Mouse (Mus musculus) midbrain, embryonic 11.5 days (tissue): ENCODE results near the gene Aox3. TPM values are rescaled to one million over a fixed set of nuclear protein-coding genes. Genes with fewer than 3 reads are reported as not detected.

Experiments
- ATAC-seq: fragments of 200-750 bp; cut with Nextera tagmentation; 2 replicates; pipeline ENCODE4 v1.8.0; 2017; ENCODE audit warnings: moderate TSS enrichment, moderate library complexity; ENCODE audit not compliant: low FRiP score
- DNase-seq: peaks from one replicate; pipeline ENCODE4 v3.0.0; 2015; ENCODE audit warnings: low spot score; ENCODE audit errors: missing footprints
- H3K27ac ChIP-seq: fragments of 300-500 bp; sonication (generic); 2 replicates; pipeline ENCODE4 v1.5.1; 2014; ENCODE audit warnings: low read depth, low read length
- H3K27me3 ChIP-seq: fragments of 300-500 bp; sonication (generic); 2 replicates; pipeline ENCODE4 v1.6.1; 2014; ENCODE audit warnings: mild to moderate bottlenecking, low read length, moderate library complexity, mixed read lengths; ENCODE audit not compliant: control insufficient read depth, insufficient read depth
- H3K36me3 ChIP-seq: fragments of 300-500 bp; sonication (generic); 2 replicates; pipeline ENCODE4 v1.6.1; 2014; ENCODE audit warnings: mild to moderate bottlenecking, low read length, moderate library complexity, mixed read lengths; ENCODE audit not compliant: control insufficient read depth, insufficient read depth
- H3K4me1 ChIP-seq: fragments of 300-500 bp; sonication (generic); 2 replicates; pipeline ENCODE4 v1.6.1; 2014; ENCODE audit warnings: low read length; ENCODE audit not compliant: control insufficient read depth, insufficient read depth
- H3K4me2 ChIP-seq: fragments of 300-500 bp; sonication (generic); 2 replicates; pipeline ENCODE4 v1.6.1; 2014; ENCODE audit warnings: mild to moderate bottlenecking, moderate library complexity
- H3K4me3 ChIP-seq: fragments of 300-500 bp; sonication (generic); 2 replicates; pipeline ENCODE4 v1.5.1; 2014; ENCODE audit warnings: low read depth, low read length
- H3K9ac ChIP-seq: fragments of 300-500 bp; sonication (generic); 2 replicates; pipeline ENCODE4 v1.6.1; 2014; ENCODE audit warnings: low read length
- H3K9me3 ChIP-seq: fragments of 300-500 bp; sonication (generic); 2 replicates; pipeline ENCODE4 v1.6.1; 2016; ENCODE audit warnings: low read length; ENCODE audit not compliant: control insufficient read depth
- WGBS: fragments of 180-500 bp; shearing (Covaris S2); extraction: QIAGEN DNeasy Blood & Tissue Kit; methylation state at CpG from one replicate; pipeline ENCODE4 v1.1.7; 2014; 5-methylcytosine and 5-hydroxymethylcytosine counted together
- polyA plus RNA-seq: library from polyadenylated mRNA; unstranded; fragments of >200 nt; fragmentation: Nextera tagmentation; extraction: Ambion mirVana; gene quantifications from 2 replicates; pipeline ENCODE4 v1.2.1, GENCODE M21; 2014

The Aox3 gene
- polyA plus RNA-seq, 1 experiment from 2014 or later: 0.07 TPM

GRCm38 (mm10) chr1:58228086-58228485 is 115.2 kb downstream of the Aox3 start:
- no peak overlapping the region for H3K9ac ChIP-seq
- H3K9me3 ChIP-seq: no peaks in the 10 kb centered on the region
- H3K4me2 ChIP-seq: no peak overlapping the region
- DNase-seq (no peak), ATAC-seq (no peak)
- no peaks in the 10 kb centered on the region for H3K4me1 ChIP-seq
- H3K27me3 ChIP-seq: no peaks in the 10 kb centered on the region
- no peak overlapping the region for H3K4me3 ChIP-seq
- 67% methylated on average over 6 of the region's 6 CpGs for WGBS
- no peak overlapping the region for H3K27ac ChIP-seq
- H3K36me3 ChIP-seq: no peaks in the 10 kb centered on the region

- ATAC-seq (no peak), DNase-seq (no peak)
- Histone ChIP-seq H3K36me3 (no peaks in the 10 kb centered on the region), H3K9me3 (no peaks in the 10 kb centered on the region), H3K4me3 (no peak overlapping the region), H3K9ac (no peak overlapping the region), H3K4me2 (no peak overlapping the region), H3K27me3 (no peaks in the 10 kb centered on the region), H3K4me1 (no peaks in the 10 kb centered on the region), H3K27ac (no peak overlapping the region)
These were observed 116.0 kb downstream of the Aox3 start for GRCm38 (mm10) chr1:58228916-58229315.

GRCm38 (mm10) chr1:58229774-58230173 is 116.8 kb downstream of the Aox3 start:
- Histone ChIP-seq H3K4me3 (no peak overlapping the region), H3K4me1 (no peaks in the 10 kb centered on the region), H3K36me3 (no peaks in the 10 kb centered on the region), H3K4me2 (no peak overlapping the region), H3K9ac (no peak overlapping the region), H3K27ac (no peak overlapping the region), H3K27me3 (no peaks in the 10 kb centered on the region), H3K9me3 (no peaks in the 10 kb centered on the region)
- no peak for ATAC-seq
- 88% methylated on average over 4 of the region's 4 CpGs for whole genome bisulfite sequencing
- DNase-seq: no peak

GRCm38 (mm10) chr1:58230542-58230941 is 117.6 kb downstream of the Aox3 start:
- H3K36me3 ChIP-seq: no peaks in the 10 kb centered on the region
- 56% methylated on average over 5 of the region's 5 CpGs for WGBS
- no peak for DNase-seq
- no peak overlapping the region for H3K9ac ChIP-seq
- no peaks in the 10 kb centered on the region for H3K4me1 ChIP-seq
- no peaks in the 10 kb centered on the region for H3K27me3 ChIP-seq
- ATAC-seq: no peak
- no peaks in the 10 kb centered on the region for H3K9me3 ChIP-seq
- no peak overlapping the region for H3K4me2 ChIP-seq
- H3K4me3 ChIP-seq: no peak overlapping the region
- no peak overlapping the region for H3K27ac ChIP-seq

GRCm38 (mm10) chr1:58235405-58235804 is 122.5 kb downstream of the Aox3 start:
- ATAC-seq (no peak), DNase-seq (no peak)
- no peaks in the 10 kb centered on the region for H3K27me3 ChIP-seq
- no peak overlapping the region for H3K4me2 ChIP-seq
- H3K9ac ChIP-seq: no peak overlapping the region
- no peaks in the 10 kb centered on the region for H3K4me1 ChIP-seq
- no peak overlapping the region for H3K27ac ChIP-seq
- H3K36me3 ChIP-seq: no peaks in the 10 kb centered on the region
- no peaks in the 10 kb centered on the region for H3K9me3 ChIP-seq
- no peak overlapping the region for H3K4me3 ChIP-seq
- whole genome bisulfite sequencing: 52% methylated on average over 5 of the region's 5 CpGs

GRCm38 (mm10) chr1:58237527-58238299 is 124.8 kb downstream of the Aox3 start:
- Histone ChIP-seq H3K4me3 (no peak overlapping the region), H3K27me3 (no peaks in the 10 kb centered on the region), H3K9me3 (no peaks in the 10 kb centered on the region), H3K36me3 (no peaks in the 10 kb centered on the region), H3K27ac (no peak overlapping the region), H3K9ac (no peak overlapping the region), H3K4me1 (no peaks in the 10 kb centered on the region), H3K4me2 (no peak overlapping the region)
- WGBS: 83% methylated on average over 4 of the region's 4 CpGs
- ATAC-seq (no peak), DNase-seq (no peak)

- Histone ChIP-seq H3K4me1 (no peaks in the 10 kb centered on the region), H3K4me3 (no peak overlapping the region), H3K27me3 (no peaks in the 10 kb centered on the region), H3K9ac (no peak overlapping the region), H3K9me3 (no peaks in the 10 kb centered on the region), H3K27ac (no peak overlapping the region), H3K36me3 (no peaks in the 10 kb centered on the region), H3K4me2 (no peak overlapping the region)
- 89% methylated on average over 5 of the region's 5 CpGs for WGBS
- no peak for DNase-seq
- ATAC-seq: no peak
These were observed 125.5 kb downstream of the Aox3 start for GRCm38 (mm10) chr1:58238440-58238839.

GRCm38 (mm10) chr1:58238961-58239360 is 126.0 kb downstream of the Aox3 start:
- H3K4me1 ChIP-seq: no peaks in the 10 kb centered on the region
- no peak overlapping the region for H3K4me3 ChIP-seq
- H3K36me3 ChIP-seq: no peaks in the 10 kb centered on the region
- ATAC-seq (no peak), DNase-seq (no peak)
- no peaks in the 10 kb centered on the region for H3K9me3 ChIP-seq
- no peaks in the 10 kb centered on the region for H3K27me3 ChIP-seq
- no peak overlapping the region for H3K9ac ChIP-seq
- no peak overlapping the region for H3K27ac ChIP-seq
- no peak overlapping the region for H3K4me2 ChIP-seq
- WGBS: 93% methylated on average over 9 of the region's 9 CpGs

GRCm38 (mm10) chr1:58240347-58240746 is 127.4 kb downstream of the Aox3 start:
- Histone ChIP-seq H3K36me3 (no peaks in the 10 kb centered on the region), H3K4me2 (no peak overlapping the region), H3K27ac (no peak overlapping the region), H3K9me3 (no peaks in the 10 kb centered on the region), H3K27me3 (no peaks in the 10 kb centered on the region), H3K4me1 (no peaks in the 10 kb centered on the region), H3K4me3 (no peak overlapping the region), H3K9ac (no peak overlapping the region)
- DNase-seq (no peak), ATAC-seq (no peak)
- 77% methylated on average over 6 of the region's 6 CpGs for WGBS
